Mouse (Mus musculus) thymus, adult 2 months (tissue): ENCODE measurements at regions not wholly inside any gene's neighbourhood (a gene's known extent, or its start where the extent isn't known, plus 50 kb on each side); places are given as distances from the start of the nearest gene placed in this dataset.

Source experiments
- CTCF ChIP-seq: fragments of 200-500 bp; IDR thresholded peaks from 2 replicates; pipeline ENCODE4 v1.5.1; 2012; ENCODE audit warnings: mild to moderate bottlenecking, control low read depth, low read length, moderate library complexity, borderline replicate concordance; ENCODE audit not compliant: control insufficient read depth, poor library complexity, insufficient read depth; ENCODE audit errors: extremely low read depth
- POLR2A ChIP-seq: fragments of 200-500 bp; IDR thresholded peaks from 2 replicates; pipeline ENCODE4 v1.6.1; 2012; ENCODE audit warnings: mild to moderate bottlenecking, low read length, control low read depth, moderate library complexity; ENCODE audit not compliant: control insufficient read depth, poor library complexity, insufficient read depth; ENCODE audit errors: extremely low read depth

- no peak for TF ChIP-seq CTCF
- TF ChIP-seq POLR2A, result no peak
Observed at GRCm38 (mm10) chr4:10434438-10434837, 439.9 kb upstream of the 2610301B20Rik start.
